Mouse (Mus musculus) neural tube, embryonic 11.5 days (tissue): ENCODE results near the gene Rnf212. TPM values are rescaled to one million over a fixed set of nuclear protein-coding genes. Genes with fewer than 3 reads are reported as not detected.

Experiments used
- ATAC-seq: fragments of 200-750 bp; cut with Nextera tagmentation; 2 replicates; pipeline ENCODE4 v1.8.0; 2017; ENCODE audit warnings: moderate number of reproducible peaks, mild to moderate bottlenecking, moderate TSS enrichment, moderate library complexity; ENCODE audit not compliant: insufficient read depth, low FRiP score, low TSS enrichment
- DNase-seq: peaks from one replicate; pipeline ENCODE4 v3.0.0-alpha.2; 2015; ENCODE audit warnings: low spot score
- H3K27ac ChIP-seq: fragments of 300-500 bp; sonication (generic); 2 replicates; pipeline ENCODE4 v1.5.1; 2014; ENCODE audit warnings: low read depth, mild to moderate bottlenecking, low read length
- H3K27me3 ChIP-seq: fragments of 300-500 bp; sonication (generic); 2 replicates; pipeline ENCODE4 v1.6.1; 2014; ENCODE audit warnings: mild to moderate bottlenecking, low read length, mixed read lengths; ENCODE audit not compliant: control insufficient read depth, insufficient read depth
- H3K36me3 ChIP-seq: fragments of 300-500 bp; sonication (generic); 2 replicates; pipeline ENCODE4 v1.6.1; 2014; ENCODE audit warnings: mild to moderate bottlenecking, low read length, moderate library complexity, mixed read lengths; ENCODE audit not compliant: control insufficient read depth, insufficient read depth
- H3K4me1 ChIP-seq: fragments of 300-500 bp; sonication (generic); 2 replicates; pipeline ENCODE4 v1.6.1; 2014; ENCODE audit warnings: low read length, mixed read lengths; ENCODE audit not compliant: control insufficient read depth, insufficient read depth
- H3K4me2 ChIP-seq: fragments of 300-500 bp; sonication (generic); 2 replicates; pipeline ENCODE4 v1.6.1; 2014; ENCODE audit warnings: low read depth, mild to moderate bottlenecking, moderate library complexity
- H3K4me3 ChIP-seq: fragments of 300-500 bp; sonication (generic); 2 replicates; pipeline ENCODE4 v1.5.1; 2014; ENCODE audit warnings: low read depth, low read length
- H3K9ac ChIP-seq: fragments of 300-500 bp; sonication (generic); 2 replicates; pipeline ENCODE4 v1.6.1; 2014; ENCODE audit warnings: mild to moderate bottlenecking, low read length
- H3K9me3 ChIP-seq: fragments of 300-500 bp; sonication (generic); 2 replicates; pipeline ENCODE4 v1.6.1; 2016; ENCODE audit warnings: low read length; ENCODE audit not compliant: control insufficient read depth
- WGBS: fragments of 180-500 bp; shearing (Covaris S2); extraction: QIAGEN DNeasy Blood & Tissue Kit; methylation state at CpG from one replicate; pipeline ENCODE4 v1.1.7; 2014; 5-methylcytosine and 5-hydroxymethylcytosine counted together
- polyA plus RNA-seq: library from polyadenylated mRNA; unstranded; fragments of >200 nt; fragmentation: Nextera tagmentation; extraction: Ambion mirVana; gene quantifications from 2 replicates; pipeline ENCODE4 v1.2.1, GENCODE M21; 2014

Gene Rnf212
- polyA plus RNA-seq, 1 experiment from 2014 or later: 0.97 TPM

DNA sequence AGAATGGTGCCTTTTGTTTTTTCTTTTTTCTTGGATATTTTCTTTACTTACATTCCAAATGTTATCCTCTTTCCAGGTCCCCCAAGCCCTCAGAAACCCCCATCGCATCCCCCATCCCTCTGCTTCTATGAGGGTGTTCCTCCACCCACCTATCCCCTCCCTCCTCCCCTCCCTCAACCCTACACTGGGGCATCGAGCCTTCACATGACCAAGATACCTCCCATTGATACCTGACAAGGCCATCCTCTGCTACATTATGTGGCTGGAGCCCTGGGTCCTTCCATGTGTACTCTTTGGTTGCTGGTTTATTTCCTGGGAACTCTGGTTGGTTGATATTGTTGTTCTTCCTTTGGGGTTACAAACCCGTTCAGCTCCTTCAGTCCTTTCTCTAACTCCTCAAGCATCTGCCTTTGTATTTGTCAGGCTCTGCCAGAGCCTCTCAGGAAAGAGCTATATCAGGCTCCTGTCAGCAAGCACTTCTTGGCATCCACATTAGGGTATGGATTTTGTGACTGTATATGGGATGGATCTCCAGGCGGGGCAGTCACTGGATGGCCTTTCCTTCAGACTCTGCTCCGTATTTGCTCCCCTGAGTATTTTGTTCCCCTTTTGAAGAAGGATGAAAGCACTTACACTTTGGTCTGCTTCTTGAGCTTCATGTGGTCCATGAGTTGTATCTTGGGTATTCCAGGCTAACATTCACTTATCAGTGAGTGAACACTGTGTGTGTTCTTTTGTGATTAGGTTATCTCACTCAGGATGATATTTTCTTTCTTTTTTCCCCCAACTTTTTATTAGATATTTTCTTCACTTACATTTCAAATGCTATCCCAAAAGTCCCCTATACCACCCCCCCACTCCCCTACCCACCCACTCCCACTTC is 24.2 kb downstream of the Rnf212 start:
- no peaks in the 10 kb centered on the region for H3K4me1 ChIP-seq
- no peaks in the 10 kb centered on the region for H3K36me3 ChIP-seq
- DNase-seq: no peak
- 77% methylated on average over 5 of the region's 5 CpGs for WGBS
- H3K4me3 ChIP-seq: no peak overlapping the region
- H3K9me3 ChIP-seq: no peaks in the 10 kb centered on the region
- H3K27ac ChIP-seq: no peak overlapping the region
- H3K4me2 ChIP-seq: no peak overlapping the region
- no peak overlapping the region for H3K9ac ChIP-seq
- no peaks in the 10 kb centered on the region for H3K27me3 ChIP-seq
- no peak for ATAC-seq

DNA sequence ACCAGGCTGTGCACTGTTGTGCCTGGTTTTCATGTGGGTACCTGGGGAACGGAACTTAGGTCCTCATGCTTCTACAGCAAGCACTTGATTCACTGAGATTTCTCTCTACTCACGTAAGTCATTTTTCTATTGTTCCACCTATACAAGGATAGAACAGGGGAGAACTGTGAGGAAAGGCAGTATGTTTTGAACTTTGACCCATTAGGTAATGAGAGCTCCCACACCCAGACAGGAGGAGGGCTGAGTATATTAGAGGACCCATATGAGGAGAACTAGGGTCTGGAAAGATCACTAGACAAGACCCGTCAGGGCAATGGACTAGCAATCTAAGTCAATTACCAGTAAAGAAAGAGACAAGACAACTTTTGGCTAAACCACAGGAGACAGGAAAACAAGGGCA is 30.2 kb downstream of the Rnf212 start:
- WGBS: 78% methylated on average over 3 of the region's 3 CpGs
- no peak for ATAC-seq
- no peak overlapping the region for H3K4me2 ChIP-seq
- no peak overlapping the region for H3K27ac ChIP-seq
- no peaks in the 10 kb centered on the region for H3K4me1 ChIP-seq
- no peak for DNase-seq
- no peaks in the 10 kb centered on the region for H3K36me3 ChIP-seq
- no peak overlapping the region for H3K4me3 ChIP-seq
- no peak overlapping the region for H3K9ac ChIP-seq
- no peaks in the 10 kb centered on the region for H3K27me3 ChIP-seq
- no peaks in the 10 kb centered on the region for H3K9me3 ChIP-seq

DNA sequence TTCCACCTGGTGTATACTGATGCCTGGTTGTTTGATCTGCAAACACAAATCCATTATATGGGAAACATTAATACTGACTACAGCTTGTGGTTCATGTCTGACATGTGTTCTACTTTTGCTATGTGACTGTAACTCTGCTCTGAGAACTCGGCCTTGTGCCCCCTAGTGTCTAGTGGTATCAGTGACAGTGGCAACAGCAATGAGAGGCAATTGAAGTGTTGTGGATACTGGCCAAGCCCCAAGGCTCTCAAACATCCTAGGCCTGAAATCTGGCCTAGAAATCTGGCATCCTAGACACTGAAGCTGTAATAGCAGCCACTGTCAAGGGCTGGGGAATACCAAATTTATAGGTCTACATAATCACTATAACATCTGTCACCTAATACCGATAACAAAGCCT is 30.9 kb downstream of the Rnf212 start:
- Histone ChIP-seq H3K27me3 (no peaks in the 10 kb centered on the region), H3K4me2 (no peak overlapping the region), H3K27ac (no peak overlapping the region), H3K36me3 (no peaks in the 10 kb centered on the region), H3K9ac (no peak overlapping the region), H3K4me1 (no peaks in the 10 kb centered on the region), H3K9me3 (no peaks in the 10 kb centered on the region), H3K4me3 (no peak overlapping the region)
- 64% methylated on average over 2 of the region's 2 CpGs for WGBS
- DNase-seq (no peak), ATAC-seq (no peak)

DNA sequence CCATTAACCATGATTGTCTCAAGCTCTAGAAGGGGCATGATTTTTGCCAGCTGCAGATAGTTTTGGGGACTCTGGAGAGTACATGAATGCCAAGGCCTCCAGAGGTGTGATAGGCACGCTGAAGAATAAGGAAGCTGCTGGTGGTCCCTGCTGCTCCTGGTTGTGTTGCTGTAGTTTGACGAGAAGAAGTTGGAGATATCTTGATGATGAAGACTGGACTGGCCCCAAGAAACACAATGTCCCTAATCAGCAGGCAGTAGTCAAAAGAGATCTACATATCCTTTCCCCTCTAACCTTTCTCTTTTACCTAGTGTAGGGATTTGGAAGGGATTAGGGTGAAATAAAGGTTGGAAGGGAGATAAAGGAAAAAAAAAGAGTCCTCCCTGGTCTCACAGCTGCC is 32.2 kb downstream of the Rnf212 start:
- DNase-seq: no peak
- no peaks in the 10 kb centered on the region for H3K27me3 ChIP-seq
- no peaks in the 10 kb centered on the region for H3K4me1 ChIP-seq
- H3K9me3 ChIP-seq: no peaks in the 10 kb centered on the region
- H3K9ac ChIP-seq: no peak overlapping the region
- WGBS: 78% methylated on average over 2 of the region's 2 CpGs
- no peak overlapping the region for H3K4me3 ChIP-seq
- ATAC-seq: no peak
- no peak overlapping the region for H3K27ac ChIP-seq
- H3K4me2 ChIP-seq: no peak overlapping the region
- no peaks in the 10 kb centered on the region for H3K36me3 ChIP-seq

DNA sequence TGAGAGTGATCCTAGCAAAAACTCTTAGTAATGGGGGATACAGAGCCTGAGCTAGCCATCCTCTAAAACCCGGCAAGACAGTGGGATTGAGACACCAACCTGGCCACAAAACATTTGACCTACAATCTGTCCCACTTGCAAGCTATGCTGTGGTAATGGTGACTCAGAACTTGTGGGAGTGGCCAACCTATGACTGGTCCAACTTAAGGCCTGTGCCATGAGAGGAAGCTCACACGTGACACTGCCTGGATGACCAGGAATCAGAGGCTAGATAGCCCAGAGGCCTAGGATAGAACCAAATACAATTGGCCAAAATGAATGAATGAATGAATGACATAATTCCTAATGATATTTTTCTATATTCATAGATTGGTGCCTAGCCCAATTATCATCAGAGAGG is 32.9 kb downstream of the Rnf212 start:
- H3K9ac ChIP-seq: no peak overlapping the region
- no peaks in the 10 kb centered on the region for H3K36me3 ChIP-seq
- no peaks in the 10 kb centered on the region for H3K4me1 ChIP-seq
- ATAC-seq (no peak), DNase-seq (no peak)
- no peaks in the 10 kb centered on the region for H3K27me3 ChIP-seq
- no peaks in the 10 kb centered on the region for H3K9me3 ChIP-seq
- WGBS: 84% methylated on average over 2 of the region's 2 CpGs
- H3K27ac ChIP-seq: no peak overlapping the region
- H3K4me2 ChIP-seq: no peak overlapping the region
- H3K4me3 ChIP-seq: no peak overlapping the region

DNA sequence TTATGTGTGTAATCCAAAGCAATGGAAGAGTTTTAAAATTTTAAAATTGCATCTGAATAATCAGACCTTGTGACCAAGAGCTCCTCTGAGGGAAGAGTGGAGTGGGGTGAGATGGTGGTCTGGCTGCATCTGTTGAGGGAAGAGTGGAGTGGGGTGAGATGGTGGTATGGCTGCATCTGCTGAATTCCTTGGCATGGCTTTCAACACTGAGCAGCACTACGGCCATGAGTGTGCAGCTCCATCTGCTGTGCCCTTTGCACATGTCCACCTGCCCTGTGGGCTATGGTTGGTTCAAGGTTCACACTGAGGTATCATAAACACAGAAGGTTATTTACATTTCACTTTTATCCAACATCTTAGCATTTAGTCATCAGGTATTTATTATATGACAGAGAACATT is 47.4 kb downstream of the Rnf212 start:
- WGBS: 91% methylated on average over 1 of the region's 1 CpGs
- Histone ChIP-seq H3K9ac (no peak overlapping the region), H3K4me2 (no peak overlapping the region), H3K9me3 (no peaks in the 10 kb centered on the region), H3K36me3 (no peaks in the 10 kb centered on the region), H3K27me3 (no peaks in the 10 kb centered on the region), H3K4me3 (no peak overlapping the region), H3K4me1 (no peaks in the 10 kb centered on the region), H3K27ac (no peak overlapping the region)
- DNase-seq (no peak), ATAC-seq (no peak)

DNA sequence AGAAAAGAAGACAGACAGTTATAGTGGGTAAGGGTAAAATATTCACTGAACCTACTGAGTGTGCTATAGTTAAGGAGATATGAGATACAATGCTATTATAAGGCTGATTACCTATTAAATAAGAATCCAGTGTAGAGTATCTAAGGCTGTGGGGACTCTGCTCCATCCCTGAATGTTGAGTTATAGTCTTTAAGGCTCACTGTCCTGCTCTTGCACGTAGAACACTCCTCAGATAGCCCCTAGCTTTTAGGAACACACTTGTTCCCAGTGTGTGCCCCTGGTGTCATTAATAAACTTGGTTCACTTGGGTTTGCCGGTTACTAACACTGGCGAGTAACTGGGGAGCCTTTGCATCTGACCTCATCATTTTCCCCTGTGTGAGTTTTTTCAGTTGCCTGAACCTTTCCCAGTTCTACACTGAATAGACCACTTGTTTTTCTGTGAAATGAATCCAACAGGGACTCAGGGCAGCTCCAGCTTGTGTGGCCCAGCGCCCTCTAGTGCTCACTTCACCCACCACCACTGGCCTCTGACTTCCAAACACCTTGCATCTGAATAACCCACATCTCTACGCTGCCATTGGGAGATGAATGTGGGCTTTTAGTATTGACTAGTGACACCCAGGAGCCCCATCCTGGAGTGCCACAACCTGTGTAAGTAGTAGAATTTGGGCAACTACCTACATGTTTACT is 48.1 kb downstream of the Rnf212 start:
- ATAC-seq (peak; percentile 88), DNase-seq (peak; percentile 76)
- no peak overlapping the region for H3K27ac ChIP-seq
- H3K36me3 ChIP-seq: no peaks in the 10 kb centered on the region
- 21% methylated on average over 5 of the region's 5 CpGs for WGBS
- no peaks in the 10 kb centered on the region for H3K27me3 ChIP-seq
- H3K4me2 ChIP-seq: no peak overlapping the region
- no peaks in the 10 kb centered on the region for H3K9me3 ChIP-seq
- no peak overlapping the region for H3K4me3 ChIP-seq
- no peaks in the 10 kb centered on the region for H3K4me1 ChIP-seq
- H3K9ac ChIP-seq: no peak overlapping the region

DNA sequence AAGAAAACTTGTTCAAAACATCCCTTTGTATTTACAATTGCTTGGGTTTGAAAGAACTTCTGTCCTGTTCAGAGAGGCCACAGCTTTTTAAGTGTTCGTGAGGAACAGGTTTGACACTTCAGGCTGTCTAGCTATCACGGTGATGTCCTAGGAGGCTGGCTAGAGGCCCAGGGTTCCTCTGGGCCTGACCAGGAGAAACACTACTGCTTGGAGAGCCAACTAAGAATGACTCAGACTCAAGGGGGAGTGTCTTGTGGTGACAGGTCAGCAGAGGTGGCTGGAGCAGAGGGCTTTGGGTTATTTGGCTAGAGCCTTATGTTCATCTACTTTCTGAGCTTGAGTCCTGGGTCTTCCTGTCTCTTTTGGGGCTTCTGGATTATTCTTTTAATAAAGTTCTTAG is 50.8 kb downstream of the Rnf212 start:
- no peak for ATAC-seq
- H3K9ac ChIP-seq: no peak overlapping the region
- no peaks in the 10 kb centered on the region for H3K9me3 ChIP-seq
- no peaks in the 10 kb centered on the region for H3K36me3 ChIP-seq
- H3K4me3 ChIP-seq: no peak overlapping the region
- H3K4me2 ChIP-seq: no peak overlapping the region
- no peaks in the 10 kb centered on the region for H3K27me3 ChIP-seq
- H3K27ac ChIP-seq: no peak overlapping the region
- no peaks in the 10 kb centered on the region for H3K4me1 ChIP-seq
- 63% methylated on average over 2 of the region's 2 CpGs for WGBS
- DNase-seq: no peak

DNA sequence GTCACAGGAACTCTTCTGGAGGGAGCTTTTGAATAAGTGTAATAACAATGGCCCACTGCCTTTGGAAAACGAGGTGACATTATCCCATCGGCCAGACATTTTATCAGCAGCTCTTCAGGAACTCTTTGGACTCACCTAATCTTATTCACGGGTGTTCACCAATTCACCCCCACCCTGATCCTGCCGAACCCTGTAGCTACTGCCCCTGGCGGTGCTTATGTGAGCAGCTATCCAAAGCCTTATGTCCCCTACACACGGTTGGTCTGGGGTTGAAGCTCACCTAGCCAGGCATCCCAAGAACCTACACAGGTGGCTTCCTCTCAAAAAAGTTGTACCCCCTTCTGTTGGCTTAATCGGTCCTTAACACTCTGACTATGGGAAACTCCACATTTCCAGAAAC is 55.0 kb downstream of the Rnf212 start:
- no peak for ATAC-seq
- H3K4me2 ChIP-seq: no peak overlapping the region
- DNase-seq: no peak
- H3K27me3 ChIP-seq: no peaks in the 10 kb centered on the region
- no peak overlapping the region for H3K27ac ChIP-seq
- H3K9me3 ChIP-seq: no peaks in the 10 kb centered on the region
- no peak overlapping the region for H3K4me3 ChIP-seq
- 71% methylated on average over 7 of the region's 7 CpGs for WGBS
- no peaks in the 10 kb centered on the region for H3K36me3 ChIP-seq
- H3K4me1 ChIP-seq: peaks cover 4% of the 10 kb centered on the region; the same call in 1 of the 2 replicates
- H3K9ac ChIP-seq: no peak overlapping the region
